In the genomic region with DNA sequence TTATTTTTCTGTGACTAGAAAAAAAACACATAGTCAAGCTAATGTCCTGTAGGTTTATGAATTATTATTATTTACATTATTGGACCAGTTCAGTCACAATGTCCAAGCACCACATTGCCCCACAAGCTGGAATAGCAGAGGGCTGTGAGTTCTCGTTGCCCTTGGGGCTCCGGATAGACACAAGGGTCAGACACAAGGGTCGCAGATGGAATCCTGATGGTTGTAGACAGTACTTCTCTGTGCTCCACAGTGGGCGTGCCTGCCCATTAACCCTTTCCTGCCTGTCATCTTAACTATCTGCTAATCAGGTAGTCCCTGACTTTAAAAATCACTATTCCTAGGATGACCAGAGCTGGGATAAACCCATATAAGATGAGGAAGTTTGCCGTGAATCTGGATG, we compare ENCODE assay signal across 34 mouse cellular contexts. TPM values are rescaled to one million over a fixed set of nuclear protein-coding genes. Genes with fewer than 3 reads are reported as not detected.
DNase-seq lines count a peak whose midpoint lies in the region; ATAC-seq lines count a peak whose summit lies in the region.
"Had no signal": no experiment of that assay in that cellular context is flagged by ENCODE, and none has a peak within 500 bp of the region (broad histone marks: within the 10 kb centered on the region; RNA-seq: fewer than 3 reads in every experiment).

No protein-coding gene starts in this region.

- H3K36me3 ChIP-seq in kidney, embryonic 16.5 days (ENCODE audit: insufficient read depth, low read length) = no peaks in the 10 kb centered on the region; the same call in 1 of the 2 replicates
- H3K36me3 ChIP-seq: embryonic facial prominence, embryonic 12.5 days; forebrain, embryonic 15.5 days; G1E; heart, embryonic 13.5 days; hindbrain, embryonic 12.5 days; midbrain, embryonic 10.5 days; midbrain, embryonic 15.5 days; neural tube, embryonic 13.5 days; stomach, embryonic 15.5 days had no signal

- H3K4me2 ChIP-seq in kidney, embryonic 16.5 days (replicated peaks; ENCODE audit: low read depth, low read length) = no peak overlapping the region
- H3K4me2 ChIP-seq: embryonic facial prominence, embryonic 12.5 days; forebrain, embryonic 15.5 days; heart, embryonic 13.5 days; hindbrain, embryonic 12.5 days; limb, embryonic 13.5 days; liver, embryonic 11.5 days; midbrain, embryonic 15.5 days; neural tube, embryonic 13.5 days; stomach, embryonic 15.5 days had no signal

- H3K9ac ChIP-seq in kidney, embryonic 16.5 days (replicated peaks; ENCODE audit: low read length) = no peak overlapping the region
- H3K9ac ChIP-seq: embryonic facial prominence, embryonic 12.5 days; forebrain, embryonic 15.5 days; heart, embryonic 13.5 days; hindbrain, embryonic 12.5 days; limb, embryonic 13.5 days; midbrain, embryonic 15.5 days; neural tube, embryonic 13.5 days; stomach, embryonic 15.5 days had no signal

- ATAC-seq in kidney, embryonic 16.5 days (ENCODE audit: low FRiP score, low TSS enrichment) = 0 out of 2 replicates have a peak, but pooled peaks have one; percentile 53

- DNase-seq in heart, adult 11 months = peak; percentile 84
- DNase-seq in heart, postnatal 25 days (ENCODE audit: low spot score) = no peak
- DNase-seq in kidney, adult 11 months = no peak
- peak; percentile 78 for DNase-seq in embryo, embryonic 10.5 days (ENCODE audit: low spot score)
- peak; percentile 69 for DNase-seq in mesoderm, embryonic 11.5 days (ENCODE audit: low read depth, low spot score)
- no peak for DNase-seq in cerebellum, adult 11 months
- no peak for DNase-seq in testis, postnatal 14 days (ENCODE audit: low spot score)
- DNase-seq: adrenal gland, adult 8-10 months; cerebellum, adult 9-10 months; cerebellum, postnatal 36 days; heart, postnatal 10 days; kidney, adult 2 months; kidney, postnatal 10 days; layer of hippocampus, adult 9-11 months; lung, postnatal 14 days; retina, postnatal 1 day; right cerebral cortex, postnatal 14 days; thymus, postnatal 14 days had no signal

- no peaks in the 10 kb centered on the region for H3K9me3 ChIP-seq in kidney, embryonic 16.5 days (ENCODE audit: low read length)
- H3K9me3 ChIP-seq: embryonic facial prominence, embryonic 12.5 days; forebrain, embryonic 15.5 days; G1E; heart, embryonic 13.5 days; hindbrain, embryonic 12.5 days; limb, embryonic 13.5 days; midbrain, embryonic 10.5 days; midbrain, embryonic 15.5 days; neural tube, embryonic 13.5 days; stomach, embryonic 15.5 days had no signal

- H3K4me1 ChIP-seq in kidney, embryonic 16.5 days (ENCODE audit: insufficient read depth, low read length) = peaks cover 24% of the 10 kb centered on the region; the same call in 1 of the 2 replicates

- 31% methylated on average over 5 of the region's 5 CpGs for WGBS in kidney, embryonic 16.5 days

- no peak overlapping the region for H3K4me3 ChIP-seq in kidney, embryonic 16.5 days (ENCODE audit: low read length)
- H3K4me3 ChIP-seq: embryonic facial prominence, embryonic 12.5 days; forebrain, embryonic 15.5 days; heart, embryonic 13.5 days; hindbrain, embryonic 12.5 days; limb, embryonic 13.5 days; midbrain, embryonic 10.5 days; midbrain, embryonic 15.5 days; neural tube, embryonic 13.5 days; stomach, embryonic 15.5 days had no signal

- no peak overlapping the region for H3K27ac ChIP-seq in kidney, embryonic 16.5 days (ENCODE audit: low read length)
- H3K27ac ChIP-seq: forebrain, embryonic 15.5 days; heart, embryonic 13.5 days; limb, embryonic 13.5 days; midbrain, embryonic 10.5 days had no signal

- intact Hi-C loops in heart, postnatal 25 days (cut with DNase I) = no loop called here

- no peaks in the 10 kb centered on the region for H3K27me3 ChIP-seq in kidney, embryonic 16.5 days (ENCODE audit: insufficient read depth, low read length)
- H3K27me3 ChIP-seq: embryonic facial prominence, embryonic 12.5 days; forebrain, embryonic 15.5 days; heart, embryonic 13.5 days; hindbrain, embryonic 12.5 days; limb, embryonic 13.5 days; midbrain, embryonic 15.5 days; neural tube, embryonic 13.5 days; stomach, embryonic 15.5 days had no signal

RNA-seq across cellular contexts. Expression of a gene that starts 17.9 kb away (rescaled TPM):
- not detected for total RNA-seq in heart, postnatal 25 days (2021)
- 0.25 and 0.30 TPM in 2 replicates for polyA plus RNA-seq in kidney, embryonic 16.5 days (2015; fragmentation: Nextera tagmentation; extraction: Ambion mirVana)
- total RNA-seq: adrenal gland, adult 8-10 months; heart, postnatal 10 days; left cerebral cortex, postnatal 25 days had no signal
- polyA plus RNA-seq: G1E; heart, embryonic 13.5 days; limb, embryonic 13.5 days; midbrain, embryonic 15.5 days; neural tube, embryonic 13.5 days had no signal

RNA-seq across cellular contexts. Expression of a gene that starts 24.6 kb away (rescaled TPM):
- total RNA-seq in heart, postnatal 25 days (2021) = not detected
- polyA plus RNA-seq in kidney, embryonic 16.5 days (2015; fragmentation: Nextera tagmentation; extraction: Ambion mirVana) = 3.7 TPM in 2 replicates
- total RNA-seq: gastrocnemius, adult 8-10 months; gastrocnemius, postnatal 4 days; heart, adult 8-10 months; heart, postnatal 10 days; left cerebral cortex, postnatal 25 days had no signal
- polyA plus RNA-seq: G1E had no signal

RNA-seq across cellular contexts. Expression of a gene that starts 31.9 kb away (rescaled TPM):
- total RNA-seq in heart, postnatal 25 days (2021) = 1 to 10 TPM; 2.8 to 3.0 TPM
- polyA plus RNA-seq in kidney, embryonic 16.5 days (2015; fragmentation: Nextera tagmentation; extraction: Ambion mirVana) = 54.9 and 56.9 TPM in 2 replicates
- total RNA-seq: G1E had no signal
- polyA plus RNA-seq: G1E had no signal

Comparison
In these comparisons a context has a peak if more than half of its experiments do, and no peak if none do; other contexts are left out.
1. DNase-seq: peak in heart, adult 11 months (single experiment), embryo, embryonic 10.5 days (single experiment) and mesoderm, embryonic 11.5 days (single experiment); none in heart, postnatal 25 days (single experiment), kidney, adult 11 months (single experiment), cerebellum, adult 11 months (single experiment) and testis, postnatal 14 days (single experiment).